Mouse (Mus musculus) spleen, adult 2 months (tissue): ENCODE measurements around the gene Polrmt. TPM values are rescaled to one million over a fixed set of nuclear protein-coding genes. Genes with fewer than 3 reads are reported as not detected.
A peak's percentile ranks its signal among the peaks of the same experiment; 100 is the strongest.

Experiments used
- DNase-seq, 2 experiments: peaks; one replicate each; pipeline versions ENCODE4 v3.0.0 to v3.0.0-alpha.2; 2012 to 2021; ENCODE audit warnings: low spot score in 2 of 2, low read depth in 1 of 2
- H3K27ac ChIP-seq: fragments of 200-500 bp; 2 replicates; pipeline ENCODE4 v1.5.1; 2012; ENCODE audit warnings: low read length, inconsistent platforms; ENCODE audit not compliant: insufficient read depth
- H3K27me3 ChIP-seq: fragments of 200-500 bp; 2 replicates; pipeline ENCODE4 v1.6.1; 2012; ENCODE audit warnings: mild to moderate bottlenecking, moderate library complexity, low read length, inconsistent platforms; ENCODE audit not compliant: control insufficient read depth, insufficient read depth
- H3K36me3 ChIP-seq: fragments of 200-500 bp; 2 replicates; pipeline ENCODE4 v1.6.1; 2012; ENCODE audit warnings: mild to moderate bottlenecking, low read length, inconsistent platforms; ENCODE audit not compliant: control insufficient read depth, insufficient read depth
- H3K4me1 ChIP-seq: fragments of 200-500 bp; 2 replicates; pipeline ENCODE4 v1.6.1; 2011; ENCODE audit warnings: inconsistent platforms; ENCODE audit not compliant: control insufficient read depth, insufficient read depth, insufficient read length
- H3K4me3 ChIP-seq: fragments of 200-500 bp; 2 replicates; pipeline ENCODE4 v1.5.1; 2011; ENCODE audit warnings: mild to moderate bottlenecking, inconsistent platforms; ENCODE audit not compliant: insufficient read depth, insufficient read length; ENCODE audit errors: extremely low read depth
- CTCF ChIP-seq: fragments of 200-500 bp; IDR thresholded peaks from 2 replicates; pipeline ENCODE4 v1.5.1; 2011; ENCODE audit warnings: mild to moderate bottlenecking, inconsistent platforms; ENCODE audit not compliant: insufficient read depth, insufficient read length, insufficient replicate concordance; ENCODE audit errors: extremely low read depth
- POLR2A ChIP-seq: fragments of 200-500 bp; IDR thresholded peaks from 2 replicates; pipeline ENCODE4 v1.6.1; 2011; ENCODE audit warnings: low read depth, low read length, inconsistent platforms
- WGBS: fragments of 180-500 bp; shearing (Covaris S2); methylation state at CpG from one replicate; pipeline ENCODE4 v1.1.7; 2018; 5-methylcytosine and 5-hydroxymethylcytosine counted together
- polyA plus RNA-seq: library from polyadenylated mRNA; depleted of rRNA; stranded (reverse); fragments of >200 nt; gene quantifications from 2 replicates; pipeline ENCODE4 v1.2.3, GENCODE M21; 2012

Gene Polrmt
- polyA plus RNA-seq, 1 experiment = 62.5 TPM

DNA sequence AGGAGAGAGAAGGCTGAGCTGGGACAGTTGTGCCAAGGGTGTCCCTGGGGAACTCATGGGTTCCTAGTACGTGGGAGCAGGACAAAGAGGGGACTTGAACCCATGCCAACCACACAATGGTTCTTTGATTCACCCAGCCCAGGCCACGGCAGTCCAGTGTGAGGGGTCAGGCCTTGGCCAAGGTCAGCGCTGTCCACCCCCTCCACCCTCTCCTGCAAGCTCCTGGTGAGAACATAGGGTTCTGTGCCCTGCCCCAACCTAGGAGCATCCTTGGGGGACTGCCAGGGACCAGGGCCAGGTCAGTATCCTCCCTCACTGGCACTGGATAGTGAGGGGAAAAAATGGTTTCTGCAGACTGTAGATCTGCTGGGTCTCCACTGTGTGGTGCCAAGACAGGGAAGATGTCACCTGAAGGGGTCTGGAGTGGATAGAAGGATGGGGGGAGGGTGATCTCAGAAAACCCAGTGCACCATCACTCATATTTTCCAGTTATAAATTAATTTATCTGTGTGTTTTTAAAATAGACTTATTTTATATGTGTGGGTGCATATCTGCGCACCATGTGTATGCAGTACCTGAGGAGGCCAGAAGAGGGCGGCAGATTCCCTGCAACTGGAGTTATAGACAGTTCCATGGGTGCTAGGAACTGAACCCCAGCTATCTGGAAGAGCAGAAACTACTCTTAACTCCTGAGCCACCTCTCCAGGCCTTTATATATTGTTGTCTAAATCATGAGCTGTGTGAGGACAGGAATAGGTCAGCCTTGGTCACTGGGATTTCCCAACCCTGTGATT, 28.3 kb upstream of the Polrmt start:
- H3K36me3 ChIP-seq = no peaks in the 10 kb centered on the region
- peaks cover 2% of the 10 kb centered on the region; the same call in 1 of the 2 replicates for H3K4me1 ChIP-seq
- TF ChIP-seq POLR2A = no peak
- no peak for TF ChIP-seq CTCF
- no peak overlapping the region for H3K4me3 ChIP-seq
- 72% methylated on average over 5 of the region's 5 CpGs for WGBS
- peaks cover 5% of the 10 kb centered on the region for H3K27me3 ChIP-seq
- no peak overlapping the region for H3K27ac ChIP-seq
- no peak for DNase-seq

DNA sequence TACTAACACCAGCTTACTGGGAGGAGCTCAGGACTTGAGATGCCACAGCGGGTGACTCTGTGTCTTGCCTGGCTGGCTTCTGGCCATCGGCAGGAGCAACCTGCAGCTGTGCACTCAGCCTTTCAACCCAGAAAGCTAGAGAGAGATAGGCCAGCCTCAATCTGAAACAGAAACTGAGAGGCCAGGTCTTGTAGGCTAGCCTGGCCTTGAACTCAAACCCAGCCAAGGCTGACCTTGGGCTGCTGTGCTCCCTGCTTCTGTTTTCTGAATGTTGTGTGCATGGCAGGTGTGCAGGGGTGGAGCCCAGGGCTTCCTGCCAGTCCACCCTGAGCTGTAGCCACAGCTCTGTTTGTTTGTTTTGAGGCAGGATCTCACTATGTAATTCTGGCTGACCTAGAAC, 26.8 kb upstream of the Polrmt start:
- Histone ChIP-seq H3K4me3 (no peak overlapping the region), H3K27me3 (peaks cover 5% of the 10 kb centered on the region; the same call in 1 of the 2 replicates), H3K36me3 (no peaks in the 10 kb centered on the region), H3K4me1 (0 out of 2 replicates have a peak, but pooled peaks cover 2% of the 10 kb centered on the region), H3K27ac (no peak overlapping the region)
- TF ChIP-seq POLR2A (no peak), CTCF (no peak)
- WGBS = 51% methylated on average over 2 of the region's 2 CpGs
- no peak for DNase-seq

DNA sequence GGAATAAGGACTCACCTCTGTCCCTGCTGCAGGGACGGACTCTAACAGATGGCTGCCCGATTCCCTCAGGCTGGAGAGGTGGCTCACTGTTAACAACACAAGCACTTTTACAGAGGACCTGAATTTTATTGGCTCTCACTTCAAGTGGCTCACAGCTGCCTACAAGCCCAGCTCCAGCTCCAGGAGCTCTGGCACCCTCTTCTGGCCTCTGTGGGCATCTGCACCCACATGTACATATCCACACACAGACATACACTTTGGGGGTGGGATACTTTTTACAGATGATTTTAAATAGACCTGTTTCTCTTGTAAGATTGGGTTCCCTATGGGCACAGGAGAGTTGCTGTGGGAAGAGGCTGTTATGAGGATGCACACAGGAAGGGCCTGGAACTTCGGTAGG, 25.9 kb upstream of the Polrmt start:
- H3K36me3 ChIP-seq = no peaks in the 10 kb centered on the region
- 94% methylated on average over 3 of the region's 3 CpGs for WGBS
- H3K27ac ChIP-seq = no peak overlapping the region
- H3K4me1 ChIP-seq = peaks cover 4% of the 10 kb centered on the region; the same call in 1 of the 2 replicates
- H3K27me3 ChIP-seq = peaks cover 1% of the 10 kb centered on the region; the same call in 1 of the 2 replicates
- DNase-seq = no peak
- TF ChIP-seq POLR2A (no peak), CTCF (no peak)
- no peak overlapping the region for H3K4me3 ChIP-seq

DNA sequence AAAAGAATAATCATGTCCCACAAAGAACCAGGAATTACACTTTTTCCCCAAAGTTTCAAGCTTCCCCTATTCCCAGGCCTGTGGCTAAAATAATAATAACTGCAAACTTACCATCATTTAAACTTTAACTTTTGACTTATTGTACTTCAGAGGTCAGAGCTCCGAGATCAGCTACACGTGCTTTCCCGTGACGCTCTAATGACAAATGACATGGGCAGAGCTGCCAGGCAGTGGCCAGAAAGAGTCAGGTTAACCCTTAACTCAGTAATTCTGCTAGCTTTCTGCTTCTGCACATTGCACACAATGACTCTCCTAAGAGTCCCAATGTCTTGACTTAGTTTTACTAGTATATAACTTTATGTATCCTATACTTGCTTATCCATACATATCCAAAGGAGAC, 22.9 kb upstream of the Polrmt start:
- no peak for DNase-seq
- TF ChIP-seq CTCF = no peak
- no peak for TF ChIP-seq POLR2A
- H3K27me3 ChIP-seq = no peaks in the 10 kb centered on the region
- peaks cover 12% of the 10 kb centered on the region; the same call in 1 of the 2 replicates for H3K4me1 ChIP-seq
- H3K27ac ChIP-seq = no peak overlapping the region
- WGBS = 96% methylated on average over 4 of the region's 4 CpGs
- H3K36me3 ChIP-seq = no peaks in the 10 kb centered on the region
- H3K4me3 ChIP-seq = no peak overlapping the region

DNA sequence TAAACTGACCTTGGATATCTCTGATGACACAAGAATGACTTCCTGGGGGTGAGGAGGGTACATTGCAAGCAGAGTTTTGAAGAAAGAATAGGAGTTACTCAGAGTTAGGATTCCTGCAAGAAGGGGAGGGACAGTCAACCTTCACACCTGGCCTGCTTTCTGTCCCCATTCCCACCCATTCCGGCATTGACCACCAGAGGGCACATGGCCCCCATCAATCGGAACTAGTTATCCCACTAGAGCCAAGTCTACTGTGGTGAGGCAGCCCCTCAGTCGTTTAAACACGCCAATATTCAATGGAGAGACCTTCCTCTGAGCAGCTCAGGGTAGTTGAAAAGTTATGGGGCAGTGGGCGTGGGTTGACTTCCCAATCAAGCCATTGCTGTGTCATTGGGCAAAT, 22.0 kb upstream of the Polrmt start:
- Histone ChIP-seq H3K27me3 (no peaks in the 10 kb centered on the region), H3K36me3 (no peaks in the 10 kb centered on the region), H3K4me3 (no peak overlapping the region), H3K4me1 (peaks cover 12% of the 10 kb centered on the region; the same call in 1 of the 2 replicates), H3K27ac (no peak overlapping the region)
- TF ChIP-seq CTCF (peak; percentile 86; the same call in 1 of the 2 replicates), POLR2A (no peak)
- peak; percentile 32 to 69 for DNase-seq
- WGBS = 10% methylated on average over 5 of the region's 5 CpGs

DNA sequence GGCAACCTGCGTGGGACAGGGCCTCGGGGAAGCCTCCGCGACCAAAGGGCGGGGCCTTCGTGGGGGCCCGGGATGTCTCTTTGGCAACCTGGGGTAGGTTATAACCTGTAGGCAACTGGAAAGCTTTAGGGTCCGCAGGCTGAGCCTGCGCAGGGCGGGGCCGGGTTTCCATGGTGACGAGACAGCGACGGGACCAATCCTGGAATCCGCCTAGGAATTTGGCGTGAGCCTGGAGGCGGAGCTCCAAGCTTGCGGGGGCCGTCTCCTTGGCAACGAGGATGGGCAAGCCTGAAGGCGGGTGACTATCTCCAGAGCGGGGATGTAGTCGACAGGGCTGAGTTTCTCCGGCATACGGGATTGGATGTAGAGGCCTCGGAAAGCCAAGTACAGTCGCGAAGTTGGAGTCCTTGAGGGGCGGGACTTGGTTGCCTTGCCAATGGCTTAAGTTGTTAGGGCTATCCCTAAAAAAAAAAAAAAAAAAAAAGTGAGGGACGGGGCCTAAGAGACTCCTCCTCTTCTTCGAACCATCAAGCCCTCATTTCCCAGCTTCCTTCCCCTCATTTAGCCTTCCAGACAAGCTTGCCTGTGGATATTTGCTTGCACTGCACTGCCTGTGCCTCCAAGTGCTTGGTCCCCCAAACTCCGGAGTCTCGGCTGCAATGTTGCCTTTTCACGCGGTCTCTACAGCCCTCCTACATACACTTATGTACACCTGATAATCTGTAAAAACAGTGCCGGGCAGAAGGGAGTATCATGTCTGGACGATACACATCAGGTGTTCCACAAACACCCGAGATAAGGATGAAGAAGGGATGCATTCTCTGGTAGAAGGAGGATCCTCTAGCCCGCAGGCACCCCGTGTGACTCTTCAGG, 21.2 kb upstream of the Polrmt start:
- TF ChIP-seq CTCF (no peak), POLR2A (no peak)

More for the DNA sequence above, 21.2 kb upstream of the Polrmt start:
- Histone ChIP-seq H3K27me3 (no peaks in the 10 kb centered on the region), H3K4me3 (peak overlapping the region; percentile 78), H3K27ac (peak overlapping the region; percentile 75), H3K4me1 (peaks cover 12% of the 10 kb centered on the region; the same call in 1 of the 2 replicates), H3K36me3 (no peaks in the 10 kb centered on the region; the same call in 1 of the 2 replicates)
- peak in 1 of 2 experiments; percentile 62 for DNase-seq
- 14% methylated on average over 39 of the region's 40 CpGs for WGBS
